Mouse (Mus musculus) ES-Bruce4 (cell line): ENCODE measurements around the gene Cpsf4l. TPM values are rescaled to one million over a fixed set of nuclear protein-coding genes. Genes with fewer than 3 reads are reported as not detected.

ENCODE experiments used
- H3K27ac ChIP-seq: 2 replicates; pipeline ENCODE4 v1.5.1; 2012; ENCODE audit warnings: low read length, inconsistent platforms; ENCODE audit not compliant: insufficient read depth
- H3K27me3 ChIP-seq: 2 replicates; pipeline ENCODE4 v1.6.1; 2012; ENCODE audit warnings: mild to moderate bottlenecking, low read length, inconsistent platforms; ENCODE audit not compliant: control insufficient read depth, poor library complexity, insufficient read depth, severe bottlenecking
- H3K36me3 ChIP-seq: 2 replicates; pipeline ENCODE4 v1.6.1; 2012; ENCODE audit warnings: inconsistent platforms, mild to moderate bottlenecking, low read length, moderate library complexity; ENCODE audit not compliant: control insufficient read depth, poor library complexity, insufficient read depth, severe bottlenecking
- H3K4me1 ChIP-seq: one replicate; pipeline ENCODE4 v1.8.1; 2011; ENCODE audit warnings: low read length; ENCODE audit not compliant: control insufficient read depth, insufficient read depth
- H3K4me3 ChIP-seq: 2 replicates; pipeline ENCODE4 v1.5.1; 2011; ENCODE audit warnings: low read depth, mild to moderate bottlenecking, low read length
- H3K9ac ChIP-seq: 2 replicates; pipeline ENCODE4 v1.6.1; 2012; ENCODE audit warnings: low read depth, mild to moderate bottlenecking, inconsistent platforms; ENCODE audit not compliant: poor library complexity, severe bottlenecking
- H3K9me3 ChIP-seq: replicated peaks from 2 replicates; pipeline ENCODE4 v1.6.1; 2012; ENCODE audit warnings: mild to moderate bottlenecking, low read length, inconsistent platforms; ENCODE audit not compliant: control insufficient read depth, poor library complexity, insufficient read depth, severe bottlenecking
- CTCF ChIP-seq: IDR thresholded peaks from one replicate; pipeline ENCODE4 v1.8.1; 2011; ENCODE audit warnings: low read depth, low read length
- EP300 ChIP-seq: IDR thresholded peaks from 2 replicates; pipeline ENCODE4 v1.6.1; 2011; ENCODE audit warnings: low read depth, low read length; ENCODE audit not compliant: insufficient read depth
- POLR2A ChIP-seq: IDR thresholded peaks from one replicate; pipeline ENCODE4 v1.8.1; 2011; ENCODE audit warnings: low read length; ENCODE audit not compliant: insufficient read depth
- polyA plus RNA-seq: library from polyadenylated mRNA; stranded (reverse); fragments of >200 nt; gene quantifications from 2 replicates; pipeline ENCODE4 v1.2.4, GENCODE M21; 2011; ENCODE audit warnings: low read depth; ENCODE audit not compliant: missing spikeins, insufficient read depth, insufficient read length

Gene Cpsf4l
- polyA plus RNA-seq, 1 experiment = 18.0 TPM

DNA sequence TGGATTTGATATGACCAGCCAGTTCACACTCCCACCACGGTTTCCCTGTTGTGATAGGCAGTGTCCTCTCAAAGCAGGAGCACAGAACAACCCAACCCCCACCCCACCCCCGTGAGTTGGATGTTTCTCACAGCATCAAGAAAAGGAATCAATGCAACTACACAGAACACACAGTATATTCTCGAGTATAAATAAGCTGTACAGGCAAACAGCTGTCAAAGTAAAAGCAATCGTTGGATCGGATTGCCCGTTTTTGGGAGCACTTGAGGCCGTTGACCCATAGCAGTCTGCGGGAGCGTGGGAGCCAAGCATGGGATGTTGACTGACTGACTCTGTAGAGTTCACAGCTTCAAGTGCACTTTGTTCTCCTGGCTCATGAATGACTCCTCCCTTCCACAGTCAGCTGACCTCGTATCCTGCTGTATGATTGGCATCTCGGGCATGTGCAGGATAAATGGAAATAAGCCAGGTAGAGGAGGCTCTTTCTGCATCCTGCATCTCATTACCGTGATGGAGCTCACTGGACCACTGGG, 11.7 kb downstream of the Cpsf4l start:
- Histone ChIP-seq H3K4me1 (peaks cover 7% of the 10 kb centered on the region), H3K9me3 (no peaks in the 10 kb centered on the region), H3K27me3 (no peaks in the 10 kb centered on the region), H3K9ac (no peak overlapping the region), H3K36me3 (peaks cover 3% of the 10 kb centered on the region; the same call in 1 of the 2 replicates), H3K4me3 (no peak overlapping the region), H3K27ac (no peak overlapping the region)
- TF ChIP-seq CTCF = no peak
- TF ChIP-seq EP300 = no peak
- no peak for TF ChIP-seq POLR2A

DNA sequence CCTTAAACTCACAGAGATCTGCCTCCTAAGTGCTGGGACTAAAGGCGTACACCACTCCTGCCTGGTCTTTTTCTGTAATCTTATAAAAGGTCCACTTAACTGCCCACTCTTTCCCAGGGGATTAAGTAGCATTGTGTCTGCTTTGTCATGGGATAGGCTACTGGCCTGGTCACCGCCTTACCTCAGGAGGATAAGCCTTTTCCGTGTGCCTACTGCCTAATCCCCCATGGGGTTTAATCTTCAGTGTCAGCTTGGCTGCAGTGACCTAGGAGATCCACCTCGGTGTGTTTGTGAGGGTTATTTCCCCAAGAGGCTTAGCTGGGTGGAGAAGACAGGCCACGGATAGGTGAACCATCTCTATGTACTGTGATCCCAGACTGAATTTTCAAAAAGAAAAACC, 12.2 kb downstream of the Cpsf4l start:
- Histone ChIP-seq H3K4me3 (no peak overlapping the region), H3K27ac (no peak overlapping the region), H3K4me1 (peaks cover 7% of the 10 kb centered on the region), H3K9ac (no peak overlapping the region), H3K9me3 (no peaks in the 10 kb centered on the region), H3K27me3 (no peaks in the 10 kb centered on the region), H3K36me3 (peaks cover 8% of the 10 kb centered on the region; the same call in 1 of the 2 replicates)
- TF ChIP-seq CTCF = no peak
- no peak for TF ChIP-seq POLR2A
- TF ChIP-seq EP300 = no peak

DNA sequence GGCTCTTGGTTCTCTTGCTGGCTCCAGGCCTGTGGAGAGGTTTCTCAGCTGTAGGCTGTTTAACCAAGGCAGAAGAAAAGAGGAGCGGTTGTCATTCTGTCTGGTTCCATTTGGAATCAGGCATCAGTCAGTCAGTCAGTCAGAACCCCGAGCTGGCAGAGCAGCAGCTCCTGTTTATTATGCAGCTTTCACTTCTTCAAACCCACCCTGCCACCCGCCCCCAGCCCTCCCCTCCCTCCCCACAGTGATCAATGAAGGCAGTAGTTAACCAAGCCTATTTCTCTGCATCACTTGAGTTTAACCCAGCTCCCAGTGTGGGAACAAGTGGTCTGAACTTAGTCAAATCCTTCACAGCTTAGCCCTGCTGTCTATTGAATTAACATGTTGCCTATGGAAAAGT, 18.0 kb downstream of the Cpsf4l start:
- Histone ChIP-seq H3K9ac (no peak overlapping the region), H3K4me1 (peaks cover 2% of the 10 kb centered on the region), H3K9me3 (no peaks in the 10 kb centered on the region), H3K4me3 (no peak overlapping the region), H3K36me3 (peaks cover 44% of the 10 kb centered on the region), H3K27ac (no peak overlapping the region), H3K27me3 (no peaks in the 10 kb centered on the region)
- TF ChIP-seq POLR2A (no peak), CTCF (no peak), EP300 (no peak)

DNA sequence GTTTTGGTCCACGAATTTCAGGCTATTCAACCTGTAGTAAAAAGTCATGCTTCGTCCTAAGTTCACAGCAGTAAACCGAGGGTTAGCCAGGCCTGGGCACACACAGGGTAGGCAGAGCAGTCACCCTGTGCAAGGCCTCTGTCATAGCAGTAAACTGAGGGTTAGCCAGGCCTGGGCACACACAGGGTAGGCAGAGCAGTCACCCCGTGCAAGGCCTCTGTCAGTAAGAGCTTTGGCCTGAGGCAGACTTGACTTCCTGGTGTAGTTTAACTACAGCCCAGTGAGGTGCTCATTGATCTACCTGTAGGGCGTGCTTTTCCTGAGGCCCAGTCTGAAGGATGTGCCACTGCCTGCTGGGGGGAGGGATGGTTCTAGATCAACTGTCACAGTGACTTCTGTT, 18.5 kb downstream of the Cpsf4l start:
- peaks cover 44% of the 10 kb centered on the region for H3K36me3 ChIP-seq
- H3K9ac ChIP-seq = no peak overlapping the region
- H3K9me3 ChIP-seq = no peaks in the 10 kb centered on the region
- peaks cover 2% of the 10 kb centered on the region for H3K4me1 ChIP-seq
- TF ChIP-seq EP300 (no peak), POLR2A (no peak), CTCF (no peak)
- no peaks in the 10 kb centered on the region for H3K27me3 ChIP-seq
- H3K4me3 ChIP-seq = no peak overlapping the region
- H3K27ac ChIP-seq = no peak overlapping the region

DNA sequence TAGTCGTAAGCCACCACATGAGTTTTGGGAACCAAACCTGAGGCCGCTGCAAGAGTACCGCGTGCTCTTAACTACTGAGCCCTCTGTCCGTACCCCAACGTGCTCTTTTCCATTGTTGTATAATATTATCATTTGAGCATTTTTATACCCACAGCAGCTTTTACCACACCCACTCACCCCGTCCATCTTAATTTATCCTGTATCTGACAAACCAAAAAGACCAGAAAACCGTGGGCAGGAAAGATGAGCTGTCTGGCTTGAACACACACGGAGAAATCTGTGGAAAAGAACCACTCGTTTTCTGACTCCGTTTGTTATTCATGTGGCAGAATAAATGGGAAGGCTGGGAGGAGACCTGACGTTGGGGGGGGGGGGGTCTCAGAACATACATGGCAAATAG, 19.3 kb downstream of the Cpsf4l start:
- no peak overlapping the region for H3K4me3 ChIP-seq
- peaks cover 43% of the 10 kb centered on the region for H3K36me3 ChIP-seq
- no peak overlapping the region for H3K9ac ChIP-seq
- no peaks in the 10 kb centered on the region for H3K27me3 ChIP-seq
- peaks cover 2% of the 10 kb centered on the region for H3K4me1 ChIP-seq
- no peak for TF ChIP-seq EP300
- no peak for TF ChIP-seq CTCF
- TF ChIP-seq POLR2A = no peak
- H3K9me3 ChIP-seq = no peaks in the 10 kb centered on the region
- no peak overlapping the region for H3K27ac ChIP-seq

DNA sequence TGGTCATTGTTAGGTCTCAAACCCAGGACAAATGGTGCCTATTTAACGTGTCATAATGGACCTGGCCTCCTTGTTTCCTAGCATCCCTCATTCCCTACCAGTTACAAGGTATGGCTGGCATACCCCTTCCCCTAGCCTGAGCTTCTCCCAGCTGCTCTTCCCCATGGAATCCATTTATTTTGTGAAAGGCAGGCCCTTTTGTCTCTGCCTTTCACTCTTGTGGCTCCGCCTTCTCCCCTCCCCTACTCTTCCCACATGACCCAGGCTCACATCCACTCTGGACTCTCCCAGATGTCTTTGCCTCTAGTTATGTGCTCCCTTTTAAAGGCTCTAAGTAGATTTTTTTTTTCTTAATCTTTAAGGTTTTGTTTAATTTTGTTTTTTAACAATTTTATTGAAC, 22.8 kb downstream of the Cpsf4l start:
- Histone ChIP-seq H3K4me3 (no peak overlapping the region), H3K9me3 (no peaks in the 10 kb centered on the region), H3K27me3 (no peaks in the 10 kb centered on the region), H3K9ac (no peak overlapping the region), H3K27ac (peak overlapping the region; percentile 53), H3K4me1 (peaks cover 2% of the 10 kb centered on the region), H3K36me3 (peaks cover 31% of the 10 kb centered on the region)
- TF ChIP-seq CTCF (no peak), EP300 (no peak), POLR2A (no peak)
